Comparison of ENCODE assay signal across 9 mouse cellular contexts in genomic region chr17:23969231-23969630, GRCm38 (mm10). TPM values are rescaled to one million over a fixed set of nuclear protein-coding genes. Genes with fewer than 3 reads are reported as not detected.
DNase-seq lines count a peak whose midpoint lies in the region; ATAC-seq lines count a peak whose summit lies in the region.
"Had no signal": no experiment of that assay in that cellular context is flagged by ENCODE, and none has a peak within 500 bp of the region (broad histone marks: within the 10 kb centered on the region; RNA-seq: fewer than 3 reads in every experiment).

No protein-coding gene starts in this region.

- no peak overlapping the region for H3K27ac ChIP-seq in midbrain, embryonic 11.5 days (ENCODE audit: low read depth, low read length)
- H3K27ac ChIP-seq in midbrain, embryonic 16.5 days (ENCODE audit: low read length), result no peak overlapping the region
- no peak overlapping the region for H3K27ac ChIP-seq in embryonic facial prominence, embryonic 14.5 days (replicated peaks; ENCODE audit: low read depth, low read length)
- H3K27ac ChIP-seq: heart, embryonic 15.5 days had no signal

- WGBS in midbrain, embryonic 11.5 days, result 2% methylated on average over 1 of the region's 1 CpGs
- WGBS in midbrain, embryonic 16.5 days, result 0% methylated on average over 1 of the region's 1 CpGs
- WGBS in embryonic facial prominence, embryonic 14.5 days, result 0% methylated on average over 1 of the region's 1 CpGs

- H3K9ac ChIP-seq in midbrain, embryonic 11.5 days (ENCODE audit: low read length), result no peak overlapping the region
- no peak overlapping the region for H3K9ac ChIP-seq in midbrain, embryonic 16.5 days (ENCODE audit: low read depth, low read length)
- H3K9ac ChIP-seq in embryonic facial prominence, embryonic 14.5 days (ENCODE audit: low read depth, low read length), result no peak overlapping the region
- H3K9ac ChIP-seq: heart, embryonic 15.5 days had no signal

- H3K9me3 ChIP-seq in midbrain, embryonic 11.5 days (ENCODE audit: control insufficient read depth, low read length), result no peaks in the 10 kb centered on the region
- no peaks in the 10 kb centered on the region for H3K9me3 ChIP-seq in midbrain, embryonic 16.5 days (replicated peaks; ENCODE audit: control insufficient read depth, low read length, poor library complexity, severe bottlenecking)
- H3K9me3 ChIP-seq in embryonic facial prominence, embryonic 14.5 days (ENCODE audit: control insufficient read depth, low read length), result no peaks in the 10 kb centered on the region
- H3K9me3 ChIP-seq: heart, embryonic 15.5 days had no signal

- H3K36me3 ChIP-seq in midbrain, embryonic 11.5 days (ENCODE audit: control insufficient read depth, insufficient read depth, low read length), result no peaks in the 10 kb centered on the region
- H3K36me3 ChIP-seq in midbrain, embryonic 16.5 days (ENCODE audit: control insufficient read depth, insufficient read depth, low read length), result no peaks in the 10 kb centered on the region
- no peaks in the 10 kb centered on the region for H3K36me3 ChIP-seq in embryonic facial prominence, embryonic 14.5 days (ENCODE audit: control insufficient read depth, insufficient read depth, low read length)
- H3K36me3 ChIP-seq: heart, embryonic 15.5 days had no signal

- DNase-seq in midbrain, embryonic 11.5 days (ENCODE audit: low spot score, missing footprints), result peak; percentile 94
- peak; percentile 44 to 66 for DNase-seq in adrenal gland, postnatal 4 days (ENCODE audit: low spot score in 2 of 2)
- peak; percentile 65 for DNase-seq in embryonic facial prominence, embryonic 14.5 days (ENCODE audit: low spot score)
- peak; percentile 84 to 95 for DNase-seq in kidney, postnatal 25 days
- DNase-seq in lung, adult 18-20 months, result peak; percentile 71 to 78
- DNase-seq in retina, postnatal 7 days (ENCODE audit: low read depth, low spot score), result peak; percentile 45
- peak; percentile 52 to 76 for DNase-seq in urinary bladder, adult 18-20 months (ENCODE audit: low spot score in 2 of 2)

- H3K4me3 ChIP-seq in midbrain, embryonic 11.5 days (ENCODE audit: low read depth, low read length), result no peak overlapping the region
- no peak overlapping the region for H3K4me3 ChIP-seq in midbrain, embryonic 16.5 days (ENCODE audit: low read depth, low read length)
- H3K4me3 ChIP-seq in embryonic facial prominence, embryonic 14.5 days (ENCODE audit: low read depth, low read length), result no peak overlapping the region
- H3K4me3 ChIP-seq: heart, embryonic 15.5 days had no signal

- no peaks in the 10 kb centered on the region for H3K4me1 ChIP-seq in midbrain, embryonic 11.5 days (ENCODE audit: control insufficient read depth, insufficient read depth, low read length)
- H3K4me1 ChIP-seq in midbrain, embryonic 16.5 days (ENCODE audit: control insufficient read depth, insufficient read depth, low read length), result no peaks in the 10 kb centered on the region
- H3K4me1 ChIP-seq in embryonic facial prominence, embryonic 14.5 days (ENCODE audit: control insufficient read depth, insufficient read depth, low read length), result no peaks in the 10 kb centered on the region
- H3K4me1 ChIP-seq: heart, embryonic 15.5 days had no signal

- no peak overlapping the region for H3K4me2 ChIP-seq in midbrain, embryonic 11.5 days
- H3K4me2 ChIP-seq in midbrain, embryonic 16.5 days (ENCODE audit: low read length), result no peak overlapping the region
- no peak overlapping the region for H3K4me2 ChIP-seq in embryonic facial prominence, embryonic 14.5 days (ENCODE audit: low read depth, low read length)
- H3K4me2 ChIP-seq: heart, embryonic 15.5 days had no signal

- H3K27me3 ChIP-seq in midbrain, embryonic 11.5 days (ENCODE audit: control insufficient read depth, insufficient read depth, low read length), result no peaks in the 10 kb centered on the region
- no peaks in the 10 kb centered on the region for H3K27me3 ChIP-seq in midbrain, embryonic 16.5 days (ENCODE audit: control insufficient read depth, insufficient read depth, low read depth, low read length)
- H3K27me3 ChIP-seq in embryonic facial prominence, embryonic 14.5 days (replicated peaks; ENCODE audit: control insufficient read depth, insufficient read depth, low read length), result no peaks in the 10 kb centered on the region
- H3K27me3 ChIP-seq: heart, embryonic 15.5 days had no signal

- ATAC-seq in midbrain, embryonic 11.5 days (ENCODE audit: low FRiP score), result no peak
- ATAC-seq in midbrain, embryonic 16.5 days, result no peak
- ATAC-seq in embryonic facial prominence, embryonic 14.5 days (ENCODE audit: low read depth), result no peak; the same call in 1 of the 2 replicates

RNA-seq across cellular contexts. Expression of gene Prss30, which starts 11.1 kb away (rescaled TPM):
- polyA plus RNA-seq in midbrain, embryonic 11.5 days (2014; fragmentation: Nextera tagmentation; extraction: Ambion mirVana), result not detected in 2 replicates
- polyA plus RNA-seq in midbrain, embryonic 16.5 days (2015; fragmentation: Nextera tagmentation; extraction: Ambion mirVana), result 0.24 TPM in 1 of 2 replicates, not detected in the other
- not detected for total RNA-seq in adrenal gland, postnatal 4 days (2021)
- not detected in 2 replicates for polyA plus RNA-seq in embryonic facial prominence, embryonic 14.5 days (2014; fragmentation: Nextera tagmentation; extraction: Ambion mirVana)
- polyA plus RNA-seq: heart, embryonic 15.5 days had no signal

RNA-seq across cellular contexts. Expression of gene Sbpl, which starts 14.2 kb away (rescaled TPM):
- polyA plus RNA-seq in midbrain, embryonic 11.5 days (2014; fragmentation: Nextera tagmentation; extraction: Ambion mirVana), result not detected in 2 replicates
- polyA plus RNA-seq in midbrain, embryonic 16.5 days (2015; fragmentation: Nextera tagmentation; extraction: Ambion mirVana), result not detected in 2 replicates
- total RNA-seq in adrenal gland, postnatal 4 days (2021), result not detected
- polyA plus RNA-seq in embryonic facial prominence, embryonic 14.5 days (2014; fragmentation: Nextera tagmentation; extraction: Ambion mirVana), result not detected in 2 replicates
- polyA plus RNA-seq: heart, embryonic 15.5 days had no signal

RNA-seq across cellular contexts. Expression of gene Sbp, which starts 27.8 kb away (rescaled TPM):
- not detected in 2 replicates for polyA plus RNA-seq in midbrain, embryonic 11.5 days (2014; fragmentation: Nextera tagmentation; extraction: Ambion mirVana)
- polyA plus RNA-seq in midbrain, embryonic 16.5 days (2015; fragmentation: Nextera tagmentation; extraction: Ambion mirVana), result not detected in 2 replicates
- total RNA-seq in adrenal gland, postnatal 4 days (2021), result not detected
- not detected in 2 replicates for polyA plus RNA-seq in embryonic facial prominence, embryonic 14.5 days (2014; fragmentation: Nextera tagmentation; extraction: Ambion mirVana)
- polyA plus RNA-seq: heart, embryonic 15.5 days had no signal

RNA-seq across cellular contexts. Expression of gene Prss22, which starts 28.7 kb away (rescaled TPM):
- polyA plus RNA-seq in midbrain, embryonic 11.5 days (2014; fragmentation: Nextera tagmentation; extraction: Ambion mirVana), result 0.19 TPM in 1 of 2 replicates, not detected in the other
- not detected in 2 replicates for polyA plus RNA-seq in midbrain, embryonic 16.5 days (2015; fragmentation: Nextera tagmentation; extraction: Ambion mirVana)
- total RNA-seq in adrenal gland, postnatal 4 days (2021), result not detected
- polyA plus RNA-seq in embryonic facial prominence, embryonic 14.5 days (2014; fragmentation: Nextera tagmentation; extraction: Ambion mirVana), result 0.50 and 0.56 TPM in 2 replicates

RNA-seq across cellular contexts. Expression of gene Dcpp3, which starts 52.0 kb away (rescaled TPM):
- polyA plus RNA-seq in midbrain, embryonic 11.5 days (2014; fragmentation: Nextera tagmentation; extraction: Ambion mirVana), result not detected in 2 replicates
- polyA plus RNA-seq in midbrain, embryonic 16.5 days (2015; fragmentation: Nextera tagmentation; extraction: Ambion mirVana), result not detected in 2 replicates
- not detected for total RNA-seq in adrenal gland, postnatal 4 days (2021)
- polyA plus RNA-seq in embryonic facial prominence, embryonic 14.5 days (2014; fragmentation: Nextera tagmentation; extraction: Ambion mirVana), result 3.9 and 15.6 TPM in 2 replicates
- polyA plus RNA-seq: heart, embryonic 15.5 days had no signal
